Mouse (Mus musculus) brown adipose tissue, adult 24 weeks (tissue): ENCODE measurements around the gene Ppp1r1c. TPM values are rescaled to one million over a fixed set of nuclear protein-coding genes. Genes with fewer than 3 reads are reported as not detected.

Experiments used
- H3K27ac ChIP-seq: fragments of 200-500 bp; replicated peaks from 2 replicates; pipeline ENCODE4 v1.5.1; 2012; ENCODE audit warnings: low read depth, mild to moderate bottlenecking, low read length
- H3K4me1 ChIP-seq: fragments of 200-500 bp; 2 replicates; pipeline ENCODE4 v1.6.1; 2012; ENCODE audit warnings: low read length, mixed read lengths; ENCODE audit not compliant: control insufficient read depth, insufficient read depth, insufficient read length
- H3K4me3 ChIP-seq: fragments of 200-500 bp; 2 replicates; pipeline ENCODE4 v1.5.1; 2012; ENCODE audit warnings: low read depth, mild to moderate bottlenecking, low read length, moderate library complexity; ENCODE audit not compliant: insufficient read depth
- polyA plus RNA-seq: library from polyadenylated mRNA; stranded (reverse); fragments of >200 nt; gene quantifications from 2 replicates; pipeline ENCODE4 v1.2.4, GENCODE M21; 2012; ENCODE audit not compliant: missing spikeins, insufficient read depth, insufficient read length

The Ppp1r1c gene
- not detected in 2 replicates for polyA plus RNA-seq

GRCm38 (mm10) chr2:79707575-79707974 is at the start of gene Ppp1r1c:
TSS of gene Ppp1r1c (plus strand) at chr2:79707780.
- no peaks in the 10 kb centered on the region for H3K4me1 ChIP-seq
- no peak within 1 kb of the TSS for H3K4me3 ChIP-seq
- H3K27ac ChIP-seq = no peak within 1 kb of the TSS

DNA sequence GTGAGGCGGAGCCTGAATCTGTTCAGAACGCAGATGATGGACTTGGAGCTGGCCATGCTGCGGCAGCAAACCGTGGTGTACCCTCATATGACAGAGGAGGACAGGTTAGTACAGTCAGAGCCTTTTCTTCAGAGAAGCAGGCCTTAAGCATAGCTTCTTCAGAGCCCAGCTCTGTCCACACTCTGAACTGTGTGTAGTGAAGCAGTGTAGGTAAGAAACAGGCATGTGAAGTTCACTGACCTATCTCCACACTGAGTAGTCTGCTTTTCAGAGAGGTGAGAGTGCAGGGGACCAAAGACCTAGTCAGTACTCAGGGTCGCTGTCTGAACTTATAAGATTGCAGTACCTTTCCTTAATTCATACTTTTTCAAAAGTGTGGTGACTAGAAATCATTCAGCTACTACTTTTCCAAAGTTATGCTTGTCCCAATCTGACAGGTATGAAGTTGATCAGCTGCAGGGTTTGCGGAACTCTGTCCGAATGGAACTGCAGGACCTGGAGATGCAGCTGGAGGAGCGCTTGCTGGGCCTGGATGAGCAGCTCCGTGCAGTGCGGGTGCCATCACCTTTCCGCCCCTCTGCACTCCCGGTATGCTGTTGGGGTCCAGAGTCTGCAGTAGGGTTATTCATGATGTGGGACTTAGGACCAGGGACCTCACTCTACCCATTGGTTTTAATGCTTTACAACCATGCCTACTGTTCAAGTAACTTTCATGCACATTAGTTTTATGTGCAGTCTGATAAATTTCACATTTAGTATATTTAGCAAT is 47.0 kb upstream of the Ppp1r1c start:
- Histone ChIP-seq H3K4me1 (no peaks in the 10 kb centered on the region), H3K27ac (no peak overlapping the region), H3K4me3 (no peak overlapping the region)

GRCm38 (mm10) chr2:79661486-79662104 is 46.0 kb upstream of the Ppp1r1c start:
- H3K4me1 ChIP-seq = no peaks in the 10 kb centered on the region
- H3K4me3 ChIP-seq = no peak overlapping the region
- H3K27ac ChIP-seq = no peak overlapping the region

- H3K27ac ChIP-seq = no peak overlapping the region
- H3K4me1 ChIP-seq = no peaks in the 10 kb centered on the region
- H3K4me3 ChIP-seq = no peak overlapping the region
These were observed 42.9 kb upstream of the Ppp1r1c start for GRCm38 (mm10) chr2:79664532-79665286.

- no peak overlapping the region; the same call in 1 of the 2 replicates for H3K27ac ChIP-seq
- H3K4me1 ChIP-seq = no peaks in the 10 kb centered on the region
- no peak overlapping the region for H3K4me3 ChIP-seq
These were observed 42.1 kb upstream of the Ppp1r1c start for GRCm38 (mm10) chr2:79665492-79665891.

- Histone ChIP-seq H3K4me3 (no peak overlapping the region), H3K4me1 (peaks cover 2% of the 10 kb centered on the region; the same call in 1 of the 2 replicates), H3K27ac (no peak overlapping the region)
These were observed 32.3 kb upstream of the Ppp1r1c start for GRCm38 (mm10) chr2:79675266-79675665.

GRCm38 (mm10) chr2:79677663-79678257 is 29.8 kb upstream of the Ppp1r1c start:
- Histone ChIP-seq H3K4me3 (no peak overlapping the region), H3K4me1 (peaks cover 2% of the 10 kb centered on the region; the same call in 1 of the 2 replicates), H3K27ac (no peak overlapping the region)

DNA sequence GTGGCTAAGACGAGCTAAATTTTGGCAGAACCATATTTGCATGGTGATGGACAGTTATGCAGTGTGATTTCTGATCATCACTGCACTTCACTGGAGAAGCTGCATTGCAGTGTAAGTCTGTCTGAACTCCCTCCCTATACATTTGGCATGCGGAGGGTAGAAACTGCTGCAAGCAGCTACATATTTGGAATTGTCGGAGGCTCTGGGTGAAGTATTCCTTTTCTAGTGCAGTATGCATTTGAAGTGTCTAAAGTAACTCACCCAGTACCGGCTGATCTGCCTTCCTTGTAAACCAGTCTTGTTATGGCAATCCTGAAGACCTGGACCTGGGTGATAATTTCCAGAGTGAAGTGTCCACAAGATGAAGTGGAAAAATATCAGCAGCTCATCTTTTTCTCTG is 25.9 kb upstream of the Ppp1r1c start:
- H3K4me1 ChIP-seq = peaks cover 2% of the 10 kb centered on the region; the same call in 1 of the 2 replicates
- no peak overlapping the region for H3K27ac ChIP-seq
- no peak overlapping the region for H3K4me3 ChIP-seq

DNA sequence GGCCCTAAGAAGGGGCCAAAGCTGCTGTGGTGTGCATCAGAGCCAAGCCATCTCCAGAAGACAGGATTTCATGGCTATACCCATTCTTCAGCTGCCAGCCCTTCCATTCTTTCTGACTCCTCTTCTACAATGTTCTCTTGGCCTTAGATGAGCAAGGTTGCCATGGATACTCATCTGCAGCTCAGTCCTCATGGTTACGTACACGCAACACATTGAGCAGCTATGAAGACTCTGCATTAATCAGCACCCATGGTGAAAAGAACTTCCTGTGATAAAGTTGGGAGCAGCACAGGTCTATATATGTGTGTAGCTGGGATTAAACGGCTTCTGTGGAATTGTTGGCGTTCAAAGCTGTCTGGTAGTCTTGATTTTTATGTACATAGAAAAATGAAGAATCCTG is 24.3 kb upstream of the Ppp1r1c start:
- Histone ChIP-seq H3K27ac (no peak overlapping the region), H3K4me3 (no peak overlapping the region), H3K4me1 (no peaks in the 10 kb centered on the region)

GRCm38 (mm10) chr2:79690838-79691237 is 16.7 kb upstream of the Ppp1r1c start:
- H3K4me3 ChIP-seq = no peak overlapping the region

DNA sequence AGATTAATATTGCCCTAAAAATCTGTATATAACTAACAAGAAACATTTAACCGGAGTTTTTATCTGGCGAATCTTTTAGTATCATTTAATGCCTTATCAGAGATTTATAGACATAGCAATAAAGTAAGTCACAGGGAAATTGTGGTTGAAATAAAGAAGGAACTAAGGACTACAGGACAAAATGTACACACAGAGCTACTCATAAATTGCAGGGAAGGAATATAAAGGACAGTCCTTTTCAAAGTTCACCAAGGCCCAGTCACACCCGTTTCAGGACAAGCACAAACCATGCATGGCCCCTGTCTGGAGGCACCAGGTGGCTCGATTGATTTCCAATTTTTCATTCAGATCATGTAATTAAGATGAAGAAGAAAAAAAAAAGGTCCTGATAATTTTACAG is 12.4 kb upstream of the Ppp1r1c start:
- Histone ChIP-seq H3K4me3 (no peak overlapping the region), H3K4me1 (no peaks in the 10 kb centered on the region), H3K27ac (no peak overlapping the region)

More at GRCm38 (mm10) chr2:79690838-79691237, 16.7 kb upstream of the Ppp1r1c start:
- no peaks in the 10 kb centered on the region for H3K4me1 ChIP-seq
- H3K27ac ChIP-seq = no peak overlapping the region

GRCm38 (mm10) chr2:79695939-79696338 is 11.6 kb upstream of the Ppp1r1c start:
- no peak overlapping the region for H3K27ac ChIP-seq
- no peak overlapping the region for H3K4me3 ChIP-seq
- H3K4me1 ChIP-seq = no peaks in the 10 kb centered on the region

GRCm38 (mm10) chr2:79696478-79697230 is 10.9 kb upstream of the Ppp1r1c start:
- H3K4me1 ChIP-seq = no peaks in the 10 kb centered on the region
- no peak overlapping the region for H3K4me3 ChIP-seq
- H3K27ac ChIP-seq = peak overlapping the region; percentile 72

DNA sequence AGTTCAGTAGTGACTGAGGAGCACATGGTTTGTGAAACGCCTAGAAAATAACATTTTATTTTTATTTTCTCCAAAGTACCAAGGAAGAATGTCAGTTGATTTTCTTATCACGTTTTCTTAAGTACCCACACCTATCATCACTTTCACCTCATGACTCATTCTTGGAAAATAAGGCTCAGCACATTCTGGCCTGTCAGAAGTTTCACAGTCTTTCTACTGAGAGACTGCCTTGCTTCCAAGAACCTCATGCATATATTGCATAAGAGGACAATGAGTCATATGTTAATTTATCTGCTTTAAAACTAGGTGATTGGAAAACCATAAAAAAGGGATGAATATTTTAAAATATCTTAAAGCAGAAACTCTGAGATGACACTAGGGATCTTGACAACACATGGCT is 9.4 kb upstream of the Ppp1r1c start:
- H3K4me3 ChIP-seq = no peak overlapping the region
- H3K4me1 ChIP-seq = no peaks in the 10 kb centered on the region
- H3K27ac ChIP-seq = no peak overlapping the region
